Mouse (Mus musculus): ENCODE data around the gene Tnp2.

- no peak for TF ChIP-seq CTCF (IDR thresholded peaks at IDR 0.05; ENCODE audit: borderline replicate concordance, insufficient read depth, low read length)
- no peak for TF ChIP-seq POLR2A (IDR thresholded peaks at IDR 0.05; ENCODE audit: low read depth, low read length)
Observed at GRCm38 (mm10) chr16:10739854-10740398, 48.5 kb downstream of the Tnp2 start.
